Mouse (Mus musculus): ENCODE results near the gene Tspear.
"Not testable (repeated sequence)": the region's sequence is repeated elsewhere in the genome, so short reads cannot be mapped to it uniquely, and the experiment has no call there.

Tspear gene

DNA sequence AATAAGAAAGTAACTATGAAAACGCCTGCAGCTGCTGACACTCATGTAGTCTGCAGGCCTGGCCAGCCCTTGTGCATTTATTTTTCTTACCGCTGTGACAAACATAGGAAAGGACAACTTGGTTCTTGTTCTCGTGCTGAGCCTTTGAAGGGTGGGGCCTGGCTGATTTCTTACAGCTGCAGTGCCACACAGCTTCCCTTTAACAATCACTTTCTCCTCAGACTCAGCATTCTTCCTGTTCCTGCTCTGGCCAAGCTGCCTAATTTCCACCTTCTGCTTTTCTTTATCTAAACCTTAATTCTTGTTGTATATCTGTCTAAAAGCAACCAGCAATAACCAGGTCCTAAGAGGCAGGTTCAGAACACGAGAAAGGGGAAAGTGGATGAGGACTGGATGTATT, 27.4 kb downstream of the Tspear start:
- no peak for DNase-seq

DNA sequence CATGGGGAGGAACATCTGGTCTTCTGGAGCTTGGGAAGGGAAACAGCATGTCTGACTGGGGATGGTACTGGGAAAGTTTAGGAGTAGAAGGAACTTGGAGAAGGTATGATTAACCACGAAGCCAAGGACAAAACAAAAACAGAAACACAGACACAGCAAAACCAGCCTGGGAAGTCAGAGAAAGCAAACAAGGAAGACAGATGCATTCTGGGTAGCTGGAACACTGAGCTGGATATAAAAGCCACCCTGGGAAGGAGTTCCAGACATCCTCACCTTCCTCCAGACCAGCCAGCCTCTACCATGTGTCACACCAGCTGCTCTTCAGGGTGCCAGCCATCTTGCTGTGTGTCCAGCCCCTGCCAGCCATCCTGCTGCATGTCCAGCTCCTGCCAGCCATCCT, 29.1 kb downstream of the Tspear start, which contains the start of gene Gm10142:
Gene Gm10142, plus strand, starts transcription at position 301 of the 400 bp plus-strand sequence.
- no peak for DNase-seq

- DNase-seq = not testable (repeated sequence)
Observed at GRCm38 (mm10) chr10:77720299-77720698, 33.9 kb downstream of the Tspear start, which contains the start of gene Krtap12-1. Gene Krtap12-1 (plus strand): TSS chr10:77720599.

DNA sequence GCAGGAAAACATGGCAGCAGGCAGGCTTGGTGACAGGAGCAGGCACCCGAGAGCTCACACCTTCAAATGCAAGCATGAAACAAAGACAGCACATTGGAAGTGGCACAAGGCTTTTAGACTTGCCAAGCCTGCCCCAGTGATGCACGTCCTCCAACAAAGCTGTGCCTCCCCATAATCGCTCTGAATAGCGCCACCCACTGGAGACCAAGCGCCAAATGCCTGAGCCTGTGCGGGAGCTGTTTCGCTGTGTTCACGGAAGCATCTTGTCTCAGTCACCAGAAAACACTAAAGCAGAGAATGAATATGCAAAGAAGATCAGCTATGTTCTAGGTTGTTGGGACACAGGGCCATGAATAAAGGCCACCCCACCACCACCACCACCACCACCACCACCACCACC, 38.5 kb downstream of the Tspear start:
- DNase-seq = no peak

- no peak for DNase-seq
Observed at GRCm38 (mm10) chr10:77726186-77726585, 39.8 kb downstream of the Tspear start, which contains the start of gene Gm10100. Gene Gm10100 (plus strand): TSS chr10:77726486.

- no peak for DNase-seq
Observed at GRCm38 (mm10) chr10:77728280-77728679, 41.9 kb downstream of the Tspear start.

GRCm38 (mm10) chr10:77729241-77729640, 42.9 kb downstream of the Tspear start:
- no peak for DNase-seq

DNA sequence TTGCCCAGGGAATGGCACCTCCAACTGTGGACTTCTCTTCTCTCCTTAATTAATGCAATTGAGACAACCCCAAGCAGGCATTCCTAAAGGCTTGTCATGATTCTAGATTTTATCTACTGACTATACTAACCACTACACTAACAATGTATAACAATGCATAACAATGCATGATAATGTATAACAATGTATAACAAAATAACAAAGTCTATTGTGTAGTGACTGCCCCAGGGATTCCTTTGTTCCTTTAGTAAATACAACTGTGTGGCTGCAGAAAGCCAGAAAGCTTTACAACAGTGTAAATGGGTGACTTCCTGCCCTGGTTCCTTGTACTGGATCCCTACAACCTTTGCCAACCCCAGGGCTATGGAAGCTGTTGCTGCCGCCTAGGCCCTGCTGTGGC, 49.6 kb downstream of the Tspear start:
- no peak for DNase-seq

GRCm38 (mm10) chr10:77738929-77739328, 52.6 kb downstream of the Tspear start:
- DNase-seq = no peak

- DNase-seq = not testable (repeated sequence)
Observed at GRCm38 (mm10) chr10:77741924-77742688, 55.7 kb downstream of the Tspear start, which contains the start of gene Gm18596. Gene Gm18596 (minus strand): TSS chr10:77742638.

GRCm38 (mm10) chr10:77750686-77751085, 64.3 kb downstream of the Tspear start:
- not testable (repeated sequence) for DNase-seq

GRCm38 (mm10) chr10:77751254-77751653, 64.9 kb downstream of the Tspear start, which contains the start of gene Gm9736:
Gene Gm9736 (minus strand): TSS chr10:77751354.
- not testable (repeated sequence) for DNase-seq

DNA sequence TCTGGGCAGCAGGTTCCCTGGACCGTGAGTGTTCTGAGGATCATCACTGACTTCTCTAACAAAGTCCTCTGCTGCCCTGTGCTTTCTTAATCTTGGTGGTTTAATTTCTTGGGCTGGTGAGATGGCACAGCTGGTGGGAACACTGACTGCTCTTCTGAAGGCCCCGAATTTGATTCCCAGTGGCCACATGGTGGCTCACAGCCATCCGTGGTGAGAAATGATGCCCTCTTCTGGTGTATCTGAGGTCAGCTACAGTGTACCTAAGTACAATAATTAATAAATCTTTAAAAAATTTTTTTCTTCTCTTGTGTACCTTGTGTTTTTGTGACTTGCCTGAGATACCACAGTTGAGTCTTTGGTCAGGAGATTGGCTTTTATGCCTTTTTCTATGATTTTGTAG, 65.9 kb downstream of the Tspear start:
- not testable (repeated sequence) for DNase-seq

GRCm38 (mm10) chr10:77753448-77753847, 67.1 kb downstream of the Tspear start:
- no peak for DNase-seq

DNA sequence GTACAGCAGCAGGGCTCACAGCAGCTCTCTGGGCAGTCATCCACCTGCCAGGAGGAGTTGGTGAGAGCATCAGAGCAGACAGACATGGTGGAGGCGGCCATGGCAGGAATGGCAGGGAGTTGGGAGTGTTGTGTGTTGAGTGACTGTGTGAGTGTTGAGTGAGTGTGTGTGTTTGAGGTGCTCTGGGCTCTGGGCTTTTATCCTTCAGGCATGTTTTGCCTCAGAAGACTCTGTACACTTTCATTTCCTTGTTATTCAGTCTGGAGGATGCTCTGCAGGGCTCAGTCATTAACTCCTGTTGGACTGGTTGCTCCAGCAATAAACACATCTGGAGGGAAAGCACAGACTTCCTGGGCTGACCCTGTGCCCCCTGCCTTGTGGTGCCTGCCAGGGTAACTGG, 73.2 kb downstream of the Tspear start, which contains the start of gene Gm3233:
Gene Gm3233, minus strand, starts transcription at position 101 of the 400 bp plus-strand sequence.
- not testable (repeated sequence) for DNase-seq

DNA sequence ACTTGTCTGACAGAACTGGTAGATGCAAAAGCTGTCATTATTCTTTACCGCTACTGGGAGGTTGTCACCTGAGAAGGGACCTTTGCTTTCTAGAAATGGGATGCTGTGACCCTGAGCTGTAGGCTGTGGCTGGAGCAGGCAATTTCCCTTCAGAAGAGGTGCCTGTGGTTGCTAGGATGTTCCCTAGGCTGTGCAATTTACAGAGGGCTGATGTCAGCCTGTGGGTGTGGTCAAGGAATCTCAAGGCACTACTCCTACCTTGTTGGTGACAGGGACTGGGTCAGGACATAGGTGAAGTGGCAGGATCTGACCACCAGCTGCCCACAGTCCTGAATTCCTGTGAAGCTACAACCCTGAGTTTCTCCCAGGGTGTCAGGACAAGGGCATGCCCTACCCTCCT, 83.4 kb downstream of the Tspear start:
- DNase-seq = no peak

- DNase-seq = not testable (repeated sequence)
Observed at GRCm38 (mm10) chr10:77771225-77771624, 84.9 kb downstream of the Tspear start, which contains the start of gene Gm3238. Gene Gm3238 (minus strand): TSS chr10:77771325.

DNA sequence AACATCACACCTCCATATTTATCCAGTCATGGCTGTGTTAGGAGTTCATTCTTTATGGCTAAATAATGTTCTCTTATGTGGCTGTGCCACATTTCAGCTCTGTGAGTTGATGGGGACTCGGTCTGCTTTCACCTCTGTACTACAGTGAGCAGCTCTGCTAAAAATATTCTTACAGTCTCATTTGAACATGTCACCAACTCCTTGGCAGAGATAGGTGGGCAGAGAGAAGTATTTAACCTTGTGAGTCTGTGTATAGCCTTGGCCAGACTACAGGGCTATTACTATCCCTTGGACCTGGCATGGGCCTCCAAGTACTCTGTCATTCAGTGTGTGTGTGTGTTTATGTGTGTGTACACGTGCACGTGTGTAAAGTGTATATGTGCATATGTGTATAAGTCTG, 85.8 kb downstream of the Tspear start:
- DNase-seq = not testable (repeated sequence)

DNA sequence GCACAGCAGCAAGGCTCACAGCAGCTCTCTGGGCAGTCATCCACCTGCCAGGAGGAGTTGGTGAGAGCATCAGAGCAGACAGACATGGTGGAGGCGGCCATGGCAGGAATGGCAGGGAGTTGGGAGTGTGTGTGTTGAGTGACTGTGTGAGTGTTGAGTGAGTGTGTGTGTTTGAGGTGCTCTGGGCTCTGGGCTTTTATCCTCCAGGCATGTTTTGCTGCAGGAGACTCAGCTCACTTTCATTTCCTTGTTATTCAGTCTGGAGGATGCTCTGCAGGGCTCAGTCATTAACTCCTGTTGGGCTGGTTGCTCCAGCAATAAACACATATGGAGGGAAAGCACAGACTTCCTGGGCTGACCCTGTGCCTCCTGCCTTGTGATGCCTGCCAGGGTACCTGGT, 90.5 kb downstream of the Tspear start, which contains the start of gene Gm7138:
Gene Gm7138, minus strand, starts transcription at position 101 of the 400 bp plus-strand sequence.
- DNase-seq = not testable (repeated sequence)

DNA sequence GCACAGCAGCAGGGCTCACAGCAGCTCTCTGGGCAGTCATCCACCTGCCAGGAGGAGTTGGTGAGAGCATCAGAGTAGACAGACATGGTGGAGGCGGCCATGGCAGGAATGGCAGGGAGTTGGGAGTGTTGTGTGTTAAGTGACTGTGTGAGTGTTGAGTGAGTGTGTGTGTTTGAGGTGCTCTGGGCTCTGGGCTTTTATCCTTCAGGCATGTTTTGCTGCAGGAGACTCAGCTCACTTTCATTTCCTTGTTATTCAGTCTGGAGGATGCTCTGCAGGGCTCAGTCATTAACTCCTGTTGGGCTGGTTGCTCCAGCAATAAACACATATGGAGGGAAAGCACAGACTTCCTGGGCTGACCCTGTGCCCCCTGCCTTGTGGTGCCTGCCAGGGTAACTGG, 96.1 kb downstream of the Tspear start, which contains the start of gene Gm3250:
Gene Gm3250, minus strand, starts transcription at position 101 of the 400 bp plus-strand sequence.
- not testable (repeated sequence) for DNase-seq

DNA sequence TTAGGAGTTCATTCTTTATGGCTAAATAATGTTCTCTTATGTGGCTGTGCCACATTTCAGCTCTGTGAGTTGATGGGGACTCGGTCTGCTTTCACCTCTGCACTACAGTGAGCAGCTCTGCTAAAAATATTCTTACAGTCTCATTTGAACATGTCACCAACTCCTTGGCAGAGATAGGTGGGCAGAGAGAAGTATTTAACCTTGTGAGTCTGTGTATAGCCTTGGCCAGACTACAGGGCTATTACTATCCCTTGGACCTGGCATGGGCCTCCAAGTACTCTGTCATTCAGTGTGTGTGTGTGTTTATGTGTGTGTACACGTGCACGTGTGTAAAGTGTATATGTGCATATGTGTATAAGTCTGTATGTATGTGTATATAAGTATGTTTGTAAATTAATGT, 97.0 kb downstream of the Tspear start:
- not testable (repeated sequence) for DNase-seq

DNA sequence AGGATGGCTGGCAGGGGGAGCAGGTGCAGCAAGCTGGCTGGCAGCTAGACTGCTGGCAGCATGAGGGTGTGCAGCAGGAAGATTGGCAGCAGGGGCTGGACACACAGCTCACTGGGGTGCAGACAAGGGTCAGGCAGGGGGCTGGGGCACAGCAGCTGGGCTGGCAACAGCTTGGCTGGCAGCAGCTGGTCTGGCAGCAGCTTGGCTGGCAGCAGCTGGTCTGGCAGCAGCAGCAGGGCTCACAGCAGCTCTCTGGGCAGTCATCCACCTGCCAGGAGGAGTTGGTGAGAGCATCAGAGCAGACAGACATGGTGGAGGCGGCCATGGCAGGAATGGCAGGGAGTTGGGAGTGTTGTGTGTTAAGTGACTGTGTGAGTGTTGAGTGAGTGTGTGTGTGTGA, 101.5 kb downstream of the Tspear start, which contains the start of gene Gm7137:
Gene Gm7137, minus strand, starts transcription at position 325 of the 400 bp plus-strand sequence.
- DNase-seq = peak; percentile 4

DNA sequence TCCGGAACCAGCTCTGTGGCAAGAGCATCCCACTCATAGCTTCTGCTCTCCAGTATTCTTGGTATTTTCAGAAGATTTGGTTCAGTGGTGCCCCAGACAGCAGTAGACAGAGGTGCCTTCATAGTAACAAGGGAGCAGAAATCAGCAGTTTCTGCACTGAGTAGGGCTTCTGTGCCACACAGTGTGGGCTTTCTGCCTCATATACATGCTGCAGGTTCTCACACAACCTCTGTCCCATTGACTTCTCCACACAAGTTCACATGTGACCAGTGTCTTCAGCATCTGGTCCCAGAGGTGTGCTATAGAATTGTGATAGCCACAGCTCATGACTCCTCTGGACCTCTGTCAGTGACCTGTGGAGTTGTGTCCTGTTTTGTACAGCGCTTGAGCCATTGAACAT, 102.3 kb downstream of the Tspear start:
- DNase-seq = no peak

DNA sequence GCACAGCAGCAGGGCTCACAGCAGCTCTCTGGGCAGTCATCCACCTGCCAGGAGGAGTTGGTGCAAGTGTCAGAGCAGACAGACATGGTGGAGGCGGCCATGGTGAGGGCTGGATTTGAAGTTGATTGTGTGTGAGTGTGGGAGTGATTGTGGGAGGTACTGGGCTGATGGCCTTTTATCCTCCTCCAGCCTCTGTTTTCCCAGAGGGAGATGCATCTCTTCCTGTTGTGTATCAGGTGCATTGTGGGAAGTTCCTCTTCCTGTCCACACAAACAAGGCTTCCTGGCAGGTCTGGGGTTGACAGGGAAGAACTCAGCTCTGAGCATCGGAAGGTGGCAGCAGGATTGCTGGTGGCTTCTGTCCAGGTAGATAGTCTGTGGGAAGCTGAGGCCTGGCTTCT, 108.6 kb downstream of the Tspear start, which contains the start of gene Gm9639:
Gene Gm9639, minus strand, starts transcription at position 101 of the 400 bp plus-strand sequence.
- DNase-seq = no peak
